Mouse (Mus musculus): Measurements from ENCODE around the gene Ap2b1. TPM values are rescaled to one million over a fixed set of nuclear protein-coding genes. Genes with fewer than 3 reads are reported as not detected.

The Ap2b1 gene
- total RNA-seq, 2 experiments from 2014 or later, result 34.3 to 35.7 TPM

Other genes with a start within 250 kb of the Ap2b1 start
- 1 to 10 TPM in 1 of 2 experiments, under 1 TPM in 1; 0.84 to 1.1 TPM for gene Slfn2, start 233.9 kb upstream of the Ap2b1 start, total RNA-seq (2021)
- not detected for gene Slfn1, start 182.2 kb upstream of the Ap2b1 start, total RNA-seq (2021)
- under 1 TPM in 1 of 2 experiments, not detected in 1; 0.11 TPM for gene Slfn4, start 123.8 kb upstream of the Ap2b1 start, total RNA-seq (2021)
- under 1 TPM; 0.66 to 0.96 TPM for gene Slfn3, start 107.7 kb upstream of the Ap2b1 start, total RNA-seq (2021)
- gene Slfn14, start 12.3 kb upstream of the Ap2b1 start, total RNA-seq (2021), result not detected
- gene Pex12, start 3.6 kb downstream of the Ap2b1 start, total RNA-seq (2021), result 10 to 100 TPM; 11.1 to 13.8 TPM
- under 1 TPM; 0.31 to 0.45 TPM for gene Rasl10b, start 110.1 kb downstream of the Ap2b1 start, total RNA-seq (2021)
- not detected for gene Gas2l2, start 130.4 kb downstream of the Ap2b1 start, total RNA-seq (2021)
- not detected for gene 1700020L24Rik, start 138.7 kb downstream of the Ap2b1 start, total RNA-seq (2021)
- 1 to 10 TPM; 3.7 to 4.0 TPM for gene Mmp28, start 164.0 kb downstream of the Ap2b1 start, total RNA-seq (2021)
- gene Taf15, start 174.1 kb downstream of the Ap2b1 start, total RNA-seq (2021), result 10 to 100 TPM; 22.5 to 24.5 TPM
- gene Heatr9, start 223.2 kb downstream of the Ap2b1 start, total RNA-seq (2021), result not detected
- gene Ccl5, start 231.5 kb downstream of the Ap2b1 start, total RNA-seq (2021), result not detected